Mouse (Mus musculus): Measurements from ENCODE around the gene Fbxo36. TPM values are rescaled to one million over a fixed set of nuclear protein-coding genes. Genes with fewer than 3 reads are reported as not detected.
A peak's percentile ranks its signal among the peaks of the same experiment; 100 is the strongest.

Fbxo36 gene
- polyA plus RNA-seq, 2 experiments: 5.6 to 10.1 TPM

DNA sequence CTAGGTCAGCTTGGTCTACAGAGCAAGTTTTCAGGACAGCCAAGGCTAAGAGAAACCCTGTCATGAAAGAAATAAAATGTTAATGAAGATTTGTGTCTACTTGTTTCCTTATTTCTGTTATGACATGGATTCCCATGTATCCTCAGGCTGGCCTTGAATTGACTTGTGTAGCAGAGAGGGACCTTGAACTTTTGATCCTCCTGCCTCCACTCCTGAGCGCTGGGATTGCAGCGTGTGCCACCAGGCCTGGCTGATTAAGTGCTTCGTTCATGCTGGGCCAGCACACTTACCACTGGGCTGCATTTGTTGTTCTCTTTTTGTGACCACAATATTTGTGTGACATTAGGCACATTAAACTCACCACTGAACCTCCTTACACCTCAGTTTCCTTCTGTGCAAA, 79.2 kb downstream of the Fbxo36 start:
- Histone ChIP-seq H3K36me3 (ENCODE audit: control insufficient read depth, insufficient read depth, low read length) (no peaks in the 10 kb centered on the region), H3K27ac (replicated peaks; ENCODE audit: low read depth, low read length) (no peak overlapping the region), H3K4me1 (ENCODE audit: control insufficient read depth, insufficient read depth, low read length) (no peaks in the 10 kb centered on the region), H3K4me2 (replicated peaks; ENCODE audit: low read depth, low read length, severe bottlenecking) (no peak overlapping the region), H3K27me3 (ENCODE audit: control insufficient read depth, insufficient read depth, low read length) (no peaks in the 10 kb centered on the region), H3K9me3 (ENCODE audit: control insufficient read depth, low read length) (no peaks in the 10 kb centered on the region), H3K9ac (ENCODE audit: low read depth, low read length, severe bottlenecking) (no peak overlapping the region), H3K4me3 (replicated peaks; ENCODE audit: low read length) (no peak overlapping the region)
- no peak for DNase-seq (ENCODE audit: low spot score)
- WGBS: 90% methylated on average over 3 of the region's 3 CpGs
- no peak for TF ChIP-seq POLR2A (IDR thresholded peaks at IDR 0.05; ENCODE audit: borderline replicate concordance, extremely low read depth, insufficient read depth, insufficient read length)
- no peak for ATAC-seq (ENCODE audit: low FRiP score, low read depth)

DNA sequence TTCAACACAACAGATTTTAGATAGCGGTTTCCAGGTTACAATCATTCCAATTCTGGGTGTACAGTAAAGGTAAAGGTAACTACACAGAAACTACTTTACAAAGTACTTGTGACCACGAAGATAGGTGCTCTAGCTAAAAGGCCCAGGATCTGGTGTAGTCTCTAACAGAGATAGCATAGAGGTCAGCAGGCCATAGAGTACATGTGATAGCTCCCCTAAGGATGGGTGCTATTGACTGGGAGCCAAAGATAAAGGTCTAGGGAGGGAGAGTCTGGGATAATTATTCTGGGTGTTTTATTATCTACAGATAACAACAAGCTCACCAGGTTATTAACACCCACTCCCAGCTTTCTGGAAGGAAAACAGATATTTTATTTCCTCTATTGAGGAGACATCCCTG, 83.8 kb downstream of the Fbxo36 start:
- WGBS: 86% methylated on average over 2 of the region's 2 CpGs
- Histone ChIP-seq H3K4me3 (replicated peaks; ENCODE audit: low read length) (no peak overlapping the region), H3K27me3 (ENCODE audit: control insufficient read depth, insufficient read depth, low read length) (no peaks in the 10 kb centered on the region), H3K36me3 (ENCODE audit: control insufficient read depth, insufficient read depth, low read length) (no peaks in the 10 kb centered on the region), H3K4me1 (ENCODE audit: control insufficient read depth, insufficient read depth, low read length) (no peaks in the 10 kb centered on the region), H3K27ac (replicated peaks; ENCODE audit: low read depth, low read length) (no peak overlapping the region), H3K9ac (ENCODE audit: low read depth, low read length, severe bottlenecking) (no peak overlapping the region), H3K4me2 (replicated peaks; ENCODE audit: low read depth, low read length, severe bottlenecking) (no peak overlapping the region), H3K9me3 (ENCODE audit: control insufficient read depth, low read length) (no peaks in the 10 kb centered on the region)
- no peak for TF ChIP-seq POLR2A (IDR thresholded peaks at IDR 0.05; ENCODE audit: borderline replicate concordance, extremely low read depth, insufficient read depth, insufficient read length)
- ATAC-seq (ENCODE audit: low FRiP score, low read depth): no peak
- DNase-seq (ENCODE audit: low spot score): no peak

DNA sequence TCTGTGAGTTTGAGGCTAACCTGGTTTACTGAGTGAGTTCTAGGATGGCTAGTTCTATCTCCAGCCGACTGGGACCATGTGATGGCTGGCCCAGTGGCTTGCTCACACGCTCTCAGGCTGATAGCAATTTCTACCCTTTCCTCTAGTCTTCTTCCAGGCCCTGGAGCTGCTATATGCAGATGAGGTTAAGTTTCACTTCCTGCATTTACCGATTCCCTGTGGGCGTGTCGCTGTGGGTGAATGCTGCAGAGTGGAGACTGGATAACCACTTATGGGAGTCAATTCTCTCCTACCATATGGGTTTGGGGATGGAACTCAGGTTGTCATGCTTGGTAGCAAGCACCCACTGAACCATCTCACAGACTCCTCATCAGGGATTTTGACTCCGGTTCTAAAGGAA, 84.5 kb downstream of the Fbxo36 start:
- H3K9me3 ChIP-seq (ENCODE audit: control insufficient read depth, low read length): no peaks in the 10 kb centered on the region
- no peaks in the 10 kb centered on the region for H3K4me1 ChIP-seq (ENCODE audit: control insufficient read depth, insufficient read depth, low read length)
- H3K4me3 ChIP-seq (replicated peaks; ENCODE audit: low read length): no peak overlapping the region
- no peak overlapping the region for H3K4me2 ChIP-seq (replicated peaks; ENCODE audit: low read depth, low read length, severe bottlenecking)
- WGBS: 75% methylated on average over 6 of the region's 6 CpGs
- TF ChIP-seq POLR2A (IDR thresholded peaks at IDR 0.05; ENCODE audit: borderline replicate concordance, extremely low read depth, insufficient read depth, insufficient read length): no peak
- ATAC-seq (ENCODE audit: low FRiP score, low read depth) (no peak), DNase-seq (ENCODE audit: low spot score) (no peak)
- H3K9ac ChIP-seq (ENCODE audit: low read depth, low read length, severe bottlenecking): no peak overlapping the region
- H3K27ac ChIP-seq (replicated peaks; ENCODE audit: low read depth, low read length): no peak overlapping the region
- no peaks in the 10 kb centered on the region for H3K27me3 ChIP-seq (ENCODE audit: control insufficient read depth, insufficient read depth, low read length)
- H3K36me3 ChIP-seq (ENCODE audit: control insufficient read depth, insufficient read depth, low read length): no peaks in the 10 kb centered on the region

DNA sequence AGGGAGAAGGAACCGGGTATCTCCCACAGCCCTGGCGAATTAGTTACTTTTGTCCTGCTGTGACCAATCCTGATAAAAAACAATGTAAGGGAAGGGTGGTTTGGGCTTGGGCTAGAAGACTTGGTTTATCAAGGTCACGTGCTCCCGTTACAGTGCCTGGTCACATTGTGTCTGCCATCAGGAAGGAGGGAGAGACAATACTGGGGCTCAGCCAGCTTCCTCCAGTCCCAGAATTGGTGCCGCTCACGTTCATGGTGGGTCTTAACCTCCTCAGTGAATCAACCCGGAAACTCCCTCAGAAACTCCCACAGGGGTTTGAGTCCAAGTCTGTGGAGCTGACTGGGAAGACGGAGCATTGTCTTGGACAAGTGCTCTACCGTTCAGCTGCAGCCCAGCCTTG, 86.0 kb downstream of the Fbxo36 start:
- no peak overlapping the region for H3K9ac ChIP-seq (ENCODE audit: low read depth, low read length, severe bottlenecking)
- H3K4me3 ChIP-seq (replicated peaks; ENCODE audit: low read length): no peak overlapping the region
- no peaks in the 10 kb centered on the region for H3K36me3 ChIP-seq (ENCODE audit: control insufficient read depth, insufficient read depth, low read length)
- no peak for DNase-seq (ENCODE audit: low spot score)
- H3K4me1 ChIP-seq (ENCODE audit: control insufficient read depth, insufficient read depth, low read length): no peaks in the 10 kb centered on the region
- no peak for TF ChIP-seq POLR2A (IDR thresholded peaks at IDR 0.05; ENCODE audit: borderline replicate concordance, extremely low read depth, insufficient read depth, insufficient read length)
- H3K27ac ChIP-seq (replicated peaks; ENCODE audit: low read depth, low read length): no peak overlapping the region
- H3K4me2 ChIP-seq (replicated peaks; ENCODE audit: low read depth, low read length, severe bottlenecking): no peak overlapping the region
- ATAC-seq (ENCODE audit: low FRiP score, low read depth): no peak
- no peaks in the 10 kb centered on the region for H3K27me3 ChIP-seq (ENCODE audit: control insufficient read depth, insufficient read depth, low read length)
- no peaks in the 10 kb centered on the region for H3K9me3 ChIP-seq (ENCODE audit: control insufficient read depth, low read length)
- WGBS: 90% methylated on average over 9 of the region's 9 CpGs

DNA sequence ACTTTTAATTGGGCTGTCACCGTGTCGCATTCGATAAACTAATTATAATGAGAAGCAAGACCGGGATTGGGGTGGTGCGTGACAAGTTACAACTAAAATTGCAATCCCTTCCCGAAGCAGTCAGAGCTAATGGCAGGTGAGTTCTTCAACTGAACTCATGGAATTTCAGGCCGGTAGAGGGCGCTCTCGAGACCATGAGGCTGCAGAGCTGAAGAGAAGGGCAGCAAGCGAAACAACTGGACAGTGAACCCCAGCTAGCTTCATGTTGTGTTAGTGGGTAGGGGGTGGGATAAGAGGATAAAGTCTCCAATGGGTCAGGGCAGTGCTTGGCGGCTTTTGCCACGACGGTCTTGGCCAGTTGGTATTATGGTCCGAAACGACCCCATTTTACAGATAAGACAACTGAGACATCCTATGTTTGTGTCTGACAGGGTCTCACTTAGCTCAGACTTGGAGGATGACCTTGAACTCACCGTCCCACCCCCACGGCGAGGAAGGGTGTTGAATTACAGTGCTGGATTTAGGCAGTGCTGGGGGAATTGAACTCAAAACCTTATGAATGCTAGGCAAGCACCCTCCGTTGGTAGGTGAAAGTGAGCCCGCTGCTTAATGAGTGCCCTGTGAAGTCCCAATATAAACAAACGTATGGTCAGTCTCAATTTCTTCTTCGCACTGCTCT, 94.0 kb downstream of the Fbxo36 start:
- Histone ChIP-seq H3K9ac (ENCODE audit: low read depth, low read length, severe bottlenecking) (no peak overlapping the region), H3K4me2 (replicated peaks; ENCODE audit: low read depth, low read length, severe bottlenecking) (peak overlapping the region; percentile 94), H3K27ac (replicated peaks; ENCODE audit: low read depth, low read length) (no peak overlapping the region), H3K27me3 (ENCODE audit: control insufficient read depth, insufficient read depth, low read length) (peaks cover 21% of the 10 kb centered on the region), H3K36me3 (ENCODE audit: control insufficient read depth, insufficient read depth, low read length) (no peaks in the 10 kb centered on the region), H3K4me1 (ENCODE audit: control insufficient read depth, insufficient read depth, low read length) (peaks cover 5% of the 10 kb centered on the region; the same call in 1 of the 2 replicates), H3K9me3 (ENCODE audit: control insufficient read depth, low read length) (no peaks in the 10 kb centered on the region), H3K4me3 (replicated peaks; ENCODE audit: low read length) (peak overlapping the region; percentile 51)
- 11% methylated on average over 22 of the region's 22 CpGs for WGBS
- TF ChIP-seq POLR2A (IDR thresholded peaks at IDR 0.05; ENCODE audit: borderline replicate concordance, extremely low read depth, insufficient read depth, insufficient read length): no peak
- DNase-seq (ENCODE audit: low spot score): peak; percentile 52
- no peak for ATAC-seq (ENCODE audit: low FRiP score, low read depth)

Measured in limb, embryonic 14.5 days (tissue).